Mouse (Mus musculus): Measurements from ENCODE around the gene Tbc1d13. TPM values are rescaled to one million over a fixed set of nuclear protein-coding genes. Genes with fewer than 3 reads are reported as not detected.

The Tbc1d13 gene
- total RNA-seq (2023; ENCODE audit: inconsistent age), result 39.1 to 46.0 TPM (median 41.8 TPM) in 4 replicates

GRCm38 (mm10) chr2:30133613-30134377 is at the start of gene Tbc1d13:
Gene Tbc1d13, plus strand, starts transcription at chr2:30133746.

GRCm38 (mm10) chr2:30093471-30094207 is 39.9 kb upstream of the Tbc1d13 start, which contains the start of gene Zdhhc12:
Gene Zdhhc12, minus strand, starts transcription at chr2:30093648.

GRCm38 (mm10) chr2:30124472-30125274 is 8.9 kb upstream of the Tbc1d13 start, which contains the start of gene Zer1:
Gene Zer1, minus strand, starts transcription at chr2:30124585.

GRCm38 (mm10) chr2:30171371-30171996 is 37.9 kb downstream of the Tbc1d13 start, which contains the start of gene Endog:
Gene Endog, plus strand, starts transcription at chr2:30171493.

GRCm38 (mm10) chr2:30177700-30178675 is 44.4 kb downstream of the Tbc1d13 start, which contains the start of gene Spout1:
Gene Spout1, minus strand, starts transcription at chr2:30178459.

Other genes with a start within 250 kb of the Tbc1d13 start
- gene Odf2, start 244.5 kb upstream of the Tbc1d13 start, total RNA-seq (2023; ENCODE audit: inconsistent age), result 100 to 126 TPM (median 103 TPM) in 4 replicates
- 67.7 to 79.2 TPM (median 77.4 TPM) in 4 replicates for gene Gle1, start 198.3 kb upstream of the Tbc1d13 start, total RNA-seq (2023; ENCODE audit: inconsistent age)
- gene Sptan1, start 168.2 kb upstream of the Tbc1d13 start, total RNA-seq (2023; ENCODE audit: inconsistent age), result 255 to 325 TPM (median 308 TPM) in 4 replicates
- 2.5 to 4.4 TPM (median 2.8 TPM) in 4 replicates for gene Wdr34, start 84.9 kb upstream of the Tbc1d13 start, total RNA-seq (2023; ENCODE audit: inconsistent age)
- 251 to 275 TPM (median 261 TPM) in 4 replicates for gene Set, start 76.4 kb upstream of the Tbc1d13 start, total RNA-seq (2023; ENCODE audit: inconsistent age)
- gene Pkn3, start 56.1 kb upstream of the Tbc1d13 start, total RNA-seq (2023; ENCODE audit: inconsistent age), result 0.87 to 2.3 TPM (median 1.7 TPM) in 4 replicates
- 14.2 to 18.4 TPM (median 15.7 TPM) in 4 replicates for gene Zdhhc12, start 40.1 kb upstream of the Tbc1d13 start, total RNA-seq (2023; ENCODE audit: inconsistent age)
- 67.6 to 74.2 TPM (median 71.0 TPM) in 4 replicates for gene Zer1, start 9.2 kb upstream of the Tbc1d13 start, total RNA-seq (2023; ENCODE audit: inconsistent age)
- gene Endog, start 37.7 kb downstream of the Tbc1d13 start, total RNA-seq (2023; ENCODE audit: inconsistent age), result 8.8 to 9.3 TPM (median 9.1 TPM) in 4 replicates
- 19.9 to 23.6 TPM (median 22.6 TPM) in 4 replicates for gene Spout1, start 44.7 kb downstream of the Tbc1d13 start, total RNA-seq (2023; ENCODE audit: inconsistent age)
- gene Kyat1, start 72.1 kb downstream of the Tbc1d13 start, total RNA-seq (2023; ENCODE audit: inconsistent age), result 7.4 to 11.1 TPM (median 7.9 TPM) in 4 replicates
- gene Lrrc8a, start 104.0 kb downstream of the Tbc1d13 start, total RNA-seq (2023; ENCODE audit: inconsistent age), result 26.7 to 32.9 TPM (median 28.9 TPM) in 4 replicates
- 0.90 to 5.9 TPM (median 3.4 TPM) in 4 replicates for gene Gm28035, start 106.8 kb downstream of the Tbc1d13 start, total RNA-seq (2023; ENCODE audit: inconsistent age)
- gene Phyhd1, start 132.5 kb downstream of the Tbc1d13 start, total RNA-seq (2023; ENCODE audit: inconsistent age), result 4.9 to 10.3 TPM (median 8.9 TPM) in 4 replicates
- 3.3 TPM in 1 of 4 replicates, not detected in the others for gene Gm28038, start 147.3 kb downstream of the Tbc1d13 start, total RNA-seq (2023; ENCODE audit: inconsistent age)
- gene Dolk, start 152.6 kb downstream of the Tbc1d13 start, total RNA-seq (2023; ENCODE audit: inconsistent age), result 8.1 to 11.2 TPM (median 9.9 TPM) in 4 replicates
- gene Nup188, start 152.7 kb downstream of the Tbc1d13 start, total RNA-seq (2023; ENCODE audit: inconsistent age), result 50.2 to 59.9 TPM (median 55.0 TPM) in 4 replicates
- gene Sh3glb2, start 225.6 kb downstream of the Tbc1d13 start, total RNA-seq (2023; ENCODE audit: inconsistent age), result 56.1 to 83.8 TPM (median 71.9 TPM) in 4 replicates
- gene Miga2, start 230.5 kb downstream of the Tbc1d13 start, total RNA-seq (2023; ENCODE audit: inconsistent age), result 12.5 to 23.0 TPM (median 18.0 TPM) in 4 replicates

Data from B cell, adult (primary cell).